Mouse (Mus musculus) midbrain, embryonic 16.5 days (tissue): ENCODE measurements around the gene Bud13. TPM values are rescaled to one million over a fixed set of nuclear protein-coding genes. Genes with fewer than 3 reads are reported as not detected.
A peak's percentile ranks its signal among the peaks of the same experiment; 100 is the strongest.
"Not testable (repeated sequence)": the region's sequence is repeated elsewhere in the genome, so short reads cannot be mapped to it uniquely, and the experiment has no call there.

Source experiments
- ATAC-seq: fragments of 200-750 bp; cut with Nextera tagmentation; 2 replicates; pipeline ENCODE4 v1.8.0; 2017; ENCODE audit warnings: moderate TSS enrichment
- H3K27ac ChIP-seq: fragments of 300-500 bp; sonication (generic); 2 replicates; pipeline ENCODE4 v1.5.1; 2014; ENCODE audit warnings: mild to moderate bottlenecking, low read length, mixed read lengths
- H3K27me3 ChIP-seq: fragments of 300-500 bp; sonication (generic); 2 replicates; pipeline ENCODE4 v1.6.1; 2014; ENCODE audit warnings: low read depth, low read length, mixed read lengths; ENCODE audit not compliant: control insufficient read depth, insufficient read depth
- H3K36me3 ChIP-seq: fragments of 300-500 bp; sonication (generic); 2 replicates; pipeline ENCODE4 v1.6.1; 2014; ENCODE audit warnings: mild to moderate bottlenecking, low read length, moderate library complexity, mixed read lengths; ENCODE audit not compliant: control insufficient read depth, insufficient read depth
- H3K4me1 ChIP-seq: fragments of 300-500 bp; sonication (generic); 2 replicates; pipeline ENCODE4 v1.6.1; 2014; ENCODE audit warnings: mild to moderate bottlenecking, low read length, mixed read lengths; ENCODE audit not compliant: control insufficient read depth, insufficient read depth
- H3K4me2 ChIP-seq: fragments of 300-500 bp; sonication (generic); 2 replicates; pipeline ENCODE4 v1.6.1; 2014; ENCODE audit warnings: mild to moderate bottlenecking, low read length, mixed read lengths
- H3K4me3 ChIP-seq: fragments of 300-500 bp; sonication (generic); 2 replicates; pipeline ENCODE4 v1.5.1; 2014; ENCODE audit warnings: low read depth, mild to moderate bottlenecking, low read length, moderate library complexity, mixed read lengths
- H3K9ac ChIP-seq: fragments of 300-500 bp; sonication (generic); 2 replicates; pipeline ENCODE4 v1.6.1; 2014; ENCODE audit warnings: low read depth, low read length, mixed read lengths
- H3K9me3 ChIP-seq: fragments of 300-500 bp; sonication (generic); replicated peaks from 2 replicates; pipeline ENCODE4 v1.6.1; 2014; ENCODE audit warnings: mild to moderate bottlenecking, low read length, mixed read lengths; ENCODE audit not compliant: control insufficient read depth, poor library complexity, severe bottlenecking
- WGBS: fragments of 180-500 bp; shearing (Covaris S2); extraction: QIAGEN DNeasy Blood & Tissue Kit; methylation state at CpG from one replicate; pipeline ENCODE4 v1.1.7; 2014; 5-methylcytosine and 5-hydroxymethylcytosine counted together
- polyA plus RNA-seq: library from polyadenylated mRNA; unstranded; fragments of >200 nt; fragmentation: Nextera tagmentation; extraction: Ambion mirVana; gene quantifications from 2 replicates; pipeline ENCODE4 v1.2.1, GENCODE M21; 2015

Bud13 gene
- polyA plus RNA-seq, 1 experiment from 2014 or later, result 17.3 TPM

DNA sequence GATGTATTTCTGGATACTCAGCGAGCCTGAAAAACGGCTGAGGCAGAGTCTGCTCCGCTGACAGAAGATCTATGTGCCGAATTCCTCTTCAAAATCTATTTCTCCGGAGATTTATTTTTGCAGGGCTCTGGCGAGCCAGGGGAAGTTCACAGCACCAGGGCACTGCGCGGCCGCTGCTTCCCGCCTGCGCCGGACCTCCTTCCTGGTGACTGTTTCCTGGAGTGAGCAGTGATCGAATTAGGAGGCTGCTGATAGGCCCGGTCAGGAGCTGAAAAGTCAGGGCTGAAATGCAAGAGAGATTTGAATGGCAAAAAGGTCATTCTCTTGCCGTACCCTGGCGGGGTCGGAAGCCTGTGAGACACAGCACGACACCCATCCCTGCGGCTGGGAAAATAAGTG, 46.4 kb downstream of the Bud13 start:
- H3K9ac ChIP-seq, result peak overlapping the region; percentile 62
- H3K36me3 ChIP-seq, result no peaks in the 10 kb centered on the region
- peaks cover 15% of the 10 kb centered on the region for H3K4me1 ChIP-seq
- ATAC-seq, result peak; percentile 43; the same call in 1 of the 2 replicates
- peak overlapping the region; percentile 38 for H3K4me2 ChIP-seq
- WGBS, result 2% methylated on average over 19 of the region's 19 CpGs
- no peaks in the 10 kb centered on the region for H3K9me3 ChIP-seq
- peak overlapping the region; percentile 51 for H3K27ac ChIP-seq
- H3K4me3 ChIP-seq, result peak overlapping the region; percentile 9; the same call in 1 of the 2 replicates
- no peaks in the 10 kb centered on the region for H3K27me3 ChIP-seq

DNA sequence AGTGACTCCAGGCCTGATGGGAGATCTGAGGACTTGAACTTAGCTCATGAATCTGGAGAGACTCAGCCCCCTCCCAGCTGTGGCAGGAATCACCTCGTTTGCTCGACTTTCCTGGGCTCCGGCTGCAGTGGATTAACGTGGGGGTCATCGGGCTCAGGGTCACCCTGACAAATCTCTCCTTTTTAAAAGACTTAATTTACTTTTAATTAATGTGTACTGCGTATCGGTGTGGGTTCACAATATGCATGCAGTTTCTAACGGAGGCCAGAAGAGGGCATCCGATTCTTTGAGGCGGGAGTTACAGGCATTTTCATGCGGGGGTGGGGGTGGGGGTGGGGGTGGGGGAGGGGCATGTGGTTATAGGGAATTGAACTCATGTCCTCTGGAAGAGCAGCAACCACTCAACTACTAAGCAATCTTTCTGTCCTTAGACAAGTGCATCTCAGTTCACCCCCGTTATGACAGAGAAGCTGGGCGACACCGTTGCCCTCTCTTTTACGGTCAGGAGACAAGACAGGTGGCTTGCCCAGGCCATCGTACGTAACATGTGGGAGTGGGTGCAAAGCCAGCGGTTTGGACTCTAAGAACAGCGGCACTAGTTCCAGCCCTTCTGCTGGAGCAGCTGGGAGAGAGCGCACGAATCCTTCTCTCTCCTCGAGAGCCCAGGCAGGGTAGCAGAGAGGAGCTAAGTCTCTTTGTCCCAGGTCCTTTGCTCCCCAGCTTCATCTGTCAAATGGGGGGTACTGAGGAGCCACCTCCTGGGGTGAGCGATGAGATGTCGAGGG, 47.2 kb downstream of the Bud13 start:
- Histone ChIP-seq H3K4me1 (peaks cover 15% of the 10 kb centered on the region), H3K27ac (no peak overlapping the region)
- ATAC-seq, result no peak; the same call in 1 of the 2 replicates

DNA sequence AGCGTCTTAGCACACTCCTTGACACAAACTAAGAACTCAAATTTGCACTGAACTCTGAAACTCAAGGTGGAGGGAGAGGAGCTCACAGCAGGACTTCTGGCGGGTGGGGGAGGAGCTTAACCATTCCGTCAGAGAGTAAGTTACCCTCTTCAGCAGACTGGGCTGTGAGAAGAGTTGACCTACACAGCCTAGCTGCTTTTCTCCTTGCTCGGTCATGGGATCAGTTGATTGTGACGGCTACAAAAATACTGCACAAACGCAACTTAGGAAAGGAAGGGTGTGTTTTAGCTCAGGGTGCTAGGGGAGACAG, 47.7 kb downstream of the Bud13 start:
- no peaks in the 10 kb centered on the region for H3K9me3 ChIP-seq
- no peak overlapping the region for H3K9ac ChIP-seq
- H3K36me3 ChIP-seq, result no peaks in the 10 kb centered on the region
- no peak overlapping the region for H3K4me3 ChIP-seq
- WGBS, result 57% methylated on average over 6 of the region's 6 CpGs
- no peak for ATAC-seq
- no peak overlapping the region for H3K4me2 ChIP-seq
- no peaks in the 10 kb centered on the region for H3K27me3 ChIP-seq
- peaks cover 15% of the 10 kb centered on the region for H3K4me1 ChIP-seq
- H3K27ac ChIP-seq, result no peak overlapping the region

More for the DNA sequence above, 47.2 kb downstream of the Bud13 start:
- Histone ChIP-seq H3K9me3 (no peaks in the 10 kb centered on the region), H3K36me3 (no peaks in the 10 kb centered on the region), H3K9ac (no peak overlapping the region), H3K4me3 (no peak overlapping the region), H3K27me3 (no peaks in the 10 kb centered on the region), H3K4me2 (no peak overlapping the region)
- 13% methylated on average over 24 of the region's 24 CpGs for whole genome bisulfite sequencing

DNA sequence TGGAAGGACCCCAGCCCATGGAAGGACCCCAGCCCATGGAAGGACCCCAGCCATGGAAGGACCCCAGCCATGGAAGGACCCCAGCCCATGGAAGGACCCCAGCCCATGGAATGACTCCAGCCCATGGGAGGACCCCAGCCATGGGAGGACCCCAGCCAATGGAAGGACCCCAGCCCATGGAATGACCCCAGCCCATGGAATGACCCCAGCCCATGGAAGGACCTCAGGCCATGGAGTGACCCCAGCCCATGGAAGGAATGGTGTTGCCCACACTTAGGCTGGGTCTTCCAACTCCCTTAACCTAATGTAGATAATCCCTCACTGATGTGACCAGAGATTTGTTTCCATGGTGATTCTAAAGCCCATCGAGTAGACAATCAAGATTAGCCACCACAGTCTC, 48.5 kb downstream of the Bud13 start:
- Histone ChIP-seq H3K4me3 (no peak overlapping the region), H3K27me3 (no peaks in the 10 kb centered on the region), H3K9ac (no peak overlapping the region), H3K36me3 (no peaks in the 10 kb centered on the region), H3K27ac (no peak overlapping the region), H3K4me1 (peaks cover 15% of the 10 kb centered on the region), H3K4me2 (no peak overlapping the region), H3K9me3 (no peaks in the 10 kb centered on the region)
- no peak for ATAC-seq
- 36% methylated on average over 1 of the region's 1 CpGs for WGBS

DNA sequence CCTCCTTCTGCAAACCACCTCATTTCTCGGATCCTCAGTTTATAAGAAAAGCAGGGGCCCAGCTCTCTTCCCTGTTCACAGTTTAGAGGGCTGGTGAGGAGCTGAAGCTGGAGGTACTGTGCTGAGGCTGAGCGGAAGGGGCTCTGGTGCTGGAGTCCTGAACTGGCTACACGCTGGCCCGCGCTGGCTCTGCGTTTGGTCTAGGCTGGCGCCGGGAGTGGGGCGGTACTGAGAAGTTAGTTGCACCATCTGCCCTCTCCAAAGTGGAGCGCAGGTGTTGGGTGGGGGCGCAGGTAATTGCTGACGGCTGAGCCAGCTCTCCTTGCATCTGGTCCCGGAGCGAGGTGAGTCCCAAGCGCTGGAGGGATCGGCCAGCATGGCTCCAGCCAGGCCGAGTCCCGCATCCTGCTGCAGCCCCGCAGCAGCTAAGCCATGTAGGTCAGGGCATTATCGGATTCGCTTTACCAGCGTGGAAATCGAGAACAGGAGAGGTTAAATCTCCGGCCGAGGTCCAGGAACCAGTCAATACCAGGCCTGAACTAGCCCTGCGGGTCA, 51.7 kb downstream of the Bud13 start:
- no peaks in the 10 kb centered on the region for H3K27me3 ChIP-seq
- no peak overlapping the region for H3K4me3 ChIP-seq
- H3K4me2 ChIP-seq, result no peak overlapping the region
- ATAC-seq, result no peak
- H3K36me3 ChIP-seq, result no peaks in the 10 kb centered on the region
- H3K9me3 ChIP-seq, result no peaks in the 10 kb centered on the region
- WGBS, result 40% methylated on average over 26 of the region's 26 CpGs
- no peak overlapping the region for H3K27ac ChIP-seq
- peaks cover 24% of the 10 kb centered on the region for H3K4me1 ChIP-seq
- H3K9ac ChIP-seq, result no peak overlapping the region

DNA sequence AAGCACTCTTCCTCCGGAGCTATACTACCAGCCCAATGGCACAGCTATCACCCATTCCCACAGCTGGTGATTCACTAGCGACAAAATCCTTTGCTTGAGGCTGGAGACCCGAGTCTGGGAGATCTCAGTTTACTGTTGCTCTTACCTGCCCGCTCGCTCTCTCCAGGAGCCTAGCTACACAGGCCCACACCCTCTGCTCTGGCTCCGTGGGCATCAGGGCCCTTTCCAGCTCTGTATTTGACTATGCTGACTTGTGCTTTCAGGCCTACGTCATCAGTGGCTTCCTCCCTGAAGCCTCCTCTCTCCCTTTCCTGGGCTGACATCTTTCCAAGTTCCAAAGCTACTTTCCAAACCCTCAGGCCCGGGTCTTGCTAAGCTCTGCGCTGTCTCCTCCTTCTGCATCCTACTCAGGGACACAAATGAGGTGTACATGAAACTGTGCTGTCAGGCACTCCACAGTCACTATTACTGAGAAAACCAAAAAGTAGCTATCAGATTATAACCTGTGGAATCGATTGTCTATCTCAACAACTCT, 52.7 kb downstream of the Bud13 start:
- Histone ChIP-seq H3K27me3 (no peaks in the 10 kb centered on the region), H3K9ac (no peak overlapping the region), H3K27ac (no peak overlapping the region), H3K4me1 (peaks cover 24% of the 10 kb centered on the region), H3K36me3 (no peaks in the 10 kb centered on the region), H3K4me2 (no peak overlapping the region), H3K4me3 (no peak overlapping the region), H3K9me3 (no peaks in the 10 kb centered on the region)
- ATAC-seq, result no peak
- WGBS, result 76% methylated on average over 10 of the region's 10 CpGs

DNA sequence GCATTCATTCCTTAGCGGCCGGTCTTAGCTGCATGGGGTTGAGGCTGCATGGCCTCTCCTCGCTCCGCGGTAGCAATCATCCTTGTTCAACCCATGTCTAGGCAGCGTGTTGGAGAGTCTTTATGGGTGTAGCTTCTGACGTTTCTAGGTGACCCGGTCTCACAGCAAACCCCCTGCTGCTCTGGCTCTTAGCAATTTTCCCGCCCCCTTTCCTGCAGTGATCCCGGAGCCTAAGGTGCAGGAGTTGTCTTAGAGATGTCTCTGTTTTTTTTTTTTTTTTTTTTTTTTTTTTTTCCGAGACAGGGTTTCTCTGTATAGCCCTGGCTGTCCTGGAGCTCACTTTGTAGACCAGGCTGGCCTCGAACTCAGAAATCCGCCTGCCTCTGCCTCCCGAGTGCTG, 53.5 kb downstream of the Bud13 start:
- H3K9ac ChIP-seq, H3K9me3 ChIP-seq: not testable (repeated sequence)
- WGBS, result 66% methylated on average over 12 of the region's 14 CpGs

DNA sequence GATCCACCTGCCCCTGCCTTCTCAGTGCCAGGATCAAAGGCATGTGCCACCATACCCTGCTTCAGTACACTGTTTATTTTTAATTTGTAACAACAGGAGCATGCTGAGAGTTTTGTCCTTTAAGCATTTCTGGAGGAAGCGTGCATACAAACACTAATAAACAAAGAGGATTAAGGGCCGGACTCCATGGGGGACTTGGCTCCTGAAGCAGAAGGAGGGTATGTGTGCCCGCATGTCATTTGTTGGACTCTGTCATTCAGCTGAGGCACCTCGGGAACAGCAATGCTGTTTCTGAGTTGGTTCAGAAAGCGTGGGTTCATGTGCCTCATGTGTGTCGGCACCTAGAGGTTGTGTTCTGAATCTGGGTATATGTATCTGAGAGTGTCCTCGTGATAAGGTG, 54.5 kb downstream of the Bud13 start:
- Histone ChIP-seq H3K4me2 (no peak overlapping the region), H3K9me3 (no peaks in the 10 kb centered on the region), H3K36me3 (no peaks in the 10 kb centered on the region), H3K4me1 (peaks cover 24% of the 10 kb centered on the region), H3K27ac (peak overlapping the region; percentile 65), H3K27me3 (no peaks in the 10 kb centered on the region), H3K9ac (no peak overlapping the region), H3K4me3 (no peak overlapping the region)
- peak; percentile 25; the same call in 1 of the 2 replicates for ATAC-seq
- 33% methylated on average over 7 of the region's 7 CpGs for WGBS

More for the DNA sequence above, 53.5 kb downstream of the Bud13 start:
- not testable (repeated sequence) for H3K27me3 ChIP-seq, H3K36me3 ChIP-seq, H3K27ac ChIP-seq, H3K4me3 ChIP-seq, H3K4me2 ChIP-seq, ATAC-seq
- H3K4me1 ChIP-seq, result peaks cover 24% of the 10 kb centered on the region

DNA sequence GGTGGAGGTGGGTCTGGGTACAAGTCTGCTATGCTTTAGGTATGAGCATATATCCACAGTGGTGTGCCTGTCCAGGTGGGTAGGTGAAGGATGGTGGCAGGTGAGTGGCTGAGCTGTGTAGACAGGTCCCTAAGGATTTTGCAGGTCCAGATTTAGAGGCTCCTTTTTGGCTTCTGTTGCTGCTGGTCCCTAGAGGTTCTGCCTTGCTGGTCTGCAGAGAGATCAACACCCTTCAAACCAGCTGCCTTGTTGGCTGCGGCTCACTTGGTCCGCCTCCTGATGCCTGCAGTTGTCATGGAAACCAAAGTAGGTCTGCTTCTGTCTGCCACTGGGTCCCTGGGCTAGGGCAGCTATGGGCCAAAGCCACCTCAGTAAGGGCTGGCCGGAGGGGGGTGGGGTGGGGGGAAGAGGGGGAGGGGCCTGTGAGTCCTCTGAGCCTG, 55.1 kb downstream of the Bud13 start:
- Histone ChIP-seq H3K4me3 (no peak overlapping the region), H3K4me2 (no peak overlapping the region), H3K9me3 (no peaks in the 10 kb centered on the region), H3K9ac (no peak overlapping the region), H3K4me1 (peaks cover 24% of the 10 kb centered on the region), H3K27ac (peak overlapping the region; percentile 65), H3K36me3 (no peaks in the 10 kb centered on the region), H3K27me3 (no peaks in the 10 kb centered on the region)
- ATAC-seq, result peak; percentile 94
- 0% methylated on average over 3 of the region's 3 CpGs for WGBS
